Mouse (Mus musculus): ENCODE measurements around the gene Slc3a2. TPM values are rescaled to one million over a fixed set of nuclear protein-coding genes. Genes with fewer than 3 reads are reported as not detected.
A peak's percentile ranks its signal among the peaks of the same experiment; 100 is the strongest.

The Slc3a2 gene
- total and polyA plus RNA-seq, 2 experiments from 2014 or later = 155 to 235 TPM

DNA sequence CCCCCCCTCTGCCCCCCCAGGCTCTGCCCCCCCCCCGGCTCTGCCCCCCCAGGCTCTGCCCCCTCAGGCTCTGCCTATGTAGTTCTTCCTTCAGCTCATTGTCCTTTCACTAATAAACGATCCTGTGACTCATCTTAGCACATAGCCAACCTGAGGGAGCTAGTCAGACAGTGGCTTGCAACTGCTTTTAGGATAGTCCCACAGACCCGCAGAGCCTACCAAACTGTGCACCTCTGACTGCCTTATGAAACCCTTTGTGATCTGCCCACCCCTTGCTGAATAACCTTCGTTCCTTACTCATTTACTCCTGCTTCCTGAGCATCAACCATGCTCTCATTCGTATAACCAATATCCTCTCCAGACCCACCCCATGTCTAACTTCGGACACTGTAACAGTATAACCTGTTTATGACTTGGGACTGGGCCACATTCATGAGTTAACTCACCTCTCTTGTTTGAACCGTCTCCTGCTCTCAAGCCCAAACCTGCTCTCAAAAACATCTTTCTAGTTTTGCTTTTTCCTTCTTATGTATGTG, 17.0 kb downstream of the Slc3a2 start:
- Histone ChIP-seq H3K9ac (replicated peaks; ENCODE audit: low read length) (no peak overlapping the region), H3K9me3 (ENCODE audit: low read length) (no peaks in the 10 kb centered on the region), H3K27ac (no peak overlapping the region), H3K4me3 (ENCODE audit: low read length) (no peak overlapping the region), H3K4me2 (ENCODE audit: low read depth, low read length) (no peak overlapping the region), H3K27me3 (ENCODE audit: insufficient read depth, low read length) (no peaks in the 10 kb centered on the region), H3K36me3 (ENCODE audit: insufficient read depth, low read length) (peaks cover 39% of the 10 kb centered on the region), H3K4me1 (ENCODE audit: insufficient read depth, low read length) (0 out of 2 replicates have a peak, but pooled peaks cover 2% of the 10 kb centered on the region)
- no peak for ATAC-seq
- no peak for TF ChIP-seq CTCF (IDR thresholded peaks at IDR 0.05; ENCODE audit: low read depth)
- no peak for DNase-seq (ENCODE audit: low spot score)
- 85% methylated on average over 7 of the region's 7 CpGs for WGBS

DNA sequence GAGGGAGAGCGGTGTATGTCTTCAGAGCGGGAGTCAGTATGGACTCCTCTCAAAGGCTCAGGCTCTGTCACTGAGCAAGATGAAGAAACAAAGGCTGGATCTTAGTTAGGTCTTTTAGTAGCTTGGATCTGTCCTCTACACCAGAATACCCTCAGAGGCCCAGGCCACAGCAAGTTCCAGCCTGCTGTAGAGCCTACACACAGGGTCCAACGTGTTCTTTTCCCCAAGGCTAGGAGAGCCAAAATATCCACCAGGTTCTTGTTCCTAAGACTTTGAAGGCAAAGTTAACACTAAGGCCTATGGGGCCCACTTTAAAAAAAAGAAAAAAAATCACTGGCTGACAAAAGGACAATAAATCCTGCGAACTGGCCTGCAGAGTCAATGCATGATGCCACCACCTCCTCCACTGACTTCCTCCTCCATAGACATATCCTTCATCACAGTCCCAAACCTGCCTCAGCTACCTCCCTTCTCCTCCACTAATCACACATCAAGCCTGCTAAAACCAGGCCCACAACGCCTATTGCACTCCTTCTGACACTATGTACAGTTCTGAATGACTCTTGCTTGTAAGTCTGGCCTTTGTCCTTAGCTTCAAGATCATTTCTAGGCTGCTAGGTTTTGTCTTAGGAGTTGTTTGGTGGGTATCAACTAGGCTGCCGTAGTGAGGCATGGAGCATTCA, 18.0 kb downstream of the Slc3a2 start:
- Histone ChIP-seq H3K4me1 (ENCODE audit: insufficient read depth, low read length) (no peaks in the 10 kb centered on the region), H3K27ac (no peak overlapping the region), H3K4me3 (ENCODE audit: low read length) (no peak overlapping the region), H3K27me3 (ENCODE audit: insufficient read depth, low read length) (no peaks in the 10 kb centered on the region), H3K4me2 (ENCODE audit: low read depth, low read length) (no peak overlapping the region), H3K9me3 (ENCODE audit: low read length) (no peaks in the 10 kb centered on the region), H3K9ac (replicated peaks; ENCODE audit: low read length) (no peak overlapping the region), H3K36me3 (ENCODE audit: insufficient read depth, low read length) (peaks cover 34% of the 10 kb centered on the region)
- no peak for ATAC-seq
- WGBS = 66% methylated on average over 6 of the region's 6 CpGs
- TF ChIP-seq CTCF (IDR thresholded peaks at IDR 0.05; ENCODE audit: low read depth) = no peak
- DNase-seq (ENCODE audit: low spot score) = no peak

DNA sequence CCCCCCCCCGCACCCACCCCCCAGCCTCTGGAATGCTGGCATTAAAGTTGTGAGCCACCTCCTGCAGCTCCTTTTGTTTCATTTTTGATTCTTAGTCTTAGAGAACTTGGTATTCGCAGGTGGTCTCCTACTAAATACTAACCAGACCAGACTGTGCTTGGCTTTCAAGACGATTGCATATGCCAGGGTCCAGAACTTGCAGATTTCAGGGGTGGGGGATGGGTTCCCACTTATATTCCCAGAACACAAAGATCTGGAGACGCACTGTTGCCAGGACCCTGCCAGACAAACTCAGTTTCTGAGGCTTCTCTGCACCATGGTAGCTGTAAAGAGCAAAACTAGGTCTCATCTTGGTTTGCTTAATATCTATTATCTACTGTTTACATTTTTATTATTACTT, 19.6 kb downstream of the Slc3a2 start:
- no peaks in the 10 kb centered on the region for H3K4me1 ChIP-seq (ENCODE audit: insufficient read depth, low read length)
- ATAC-seq (no peak), DNase-seq (ENCODE audit: low spot score) (no peak)
- TF ChIP-seq CTCF (IDR thresholded peaks at IDR 0.05; ENCODE audit: low read depth) = no peak
- no peaks in the 10 kb centered on the region for H3K9me3 ChIP-seq (ENCODE audit: low read length)
- peaks cover 18% of the 10 kb centered on the region for H3K36me3 ChIP-seq (ENCODE audit: insufficient read depth, low read length)
- H3K4me2 ChIP-seq (ENCODE audit: low read depth, low read length) = no peak overlapping the region
- H3K27ac ChIP-seq = no peak overlapping the region
- WGBS = 50% methylated on average over 3 of the region's 4 CpGs
- H3K9ac ChIP-seq (replicated peaks; ENCODE audit: low read length) = no peak overlapping the region
- no peak overlapping the region for H3K4me3 ChIP-seq (ENCODE audit: low read length)
- H3K27me3 ChIP-seq (ENCODE audit: insufficient read depth, low read length) = no peaks in the 10 kb centered on the region

DNA sequence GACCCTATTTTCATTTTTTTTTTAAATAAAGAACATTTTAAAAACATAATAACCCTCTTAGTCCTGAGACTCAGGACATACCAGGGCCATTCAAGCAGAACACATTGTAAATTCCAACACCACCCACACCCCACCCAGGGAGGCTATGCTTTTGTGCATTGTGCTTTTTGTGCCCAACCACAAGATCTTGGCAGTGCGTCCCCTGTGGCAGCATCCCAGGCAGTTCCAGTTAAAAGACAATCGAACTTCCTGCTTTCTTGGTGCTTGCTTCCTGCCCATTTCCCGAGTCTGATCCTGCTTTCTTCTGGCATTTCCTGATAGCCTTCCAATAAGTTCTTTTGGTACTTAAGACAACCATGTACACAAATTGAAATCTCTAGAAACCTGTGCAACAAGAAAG, 20.7 kb downstream of the Slc3a2 start:
- H3K9ac ChIP-seq (replicated peaks; ENCODE audit: low read length) = no peak overlapping the region
- no peaks in the 10 kb centered on the region for H3K9me3 ChIP-seq (ENCODE audit: low read length)
- no peak overlapping the region for H3K4me2 ChIP-seq (ENCODE audit: low read depth, low read length)
- no peak for ATAC-seq
- H3K36me3 ChIP-seq (ENCODE audit: insufficient read depth, low read length) = peaks cover 6% of the 10 kb centered on the region
- WGBS = 35% methylated on average over 3 of the region's 3 CpGs
- no peak overlapping the region for H3K4me3 ChIP-seq (ENCODE audit: low read length)
- peak; percentile 22 for DNase-seq (ENCODE audit: low spot score)
- H3K4me1 ChIP-seq (ENCODE audit: insufficient read depth, low read length) = no peaks in the 10 kb centered on the region
- no peak overlapping the region for H3K27ac ChIP-seq
- TF ChIP-seq CTCF (IDR thresholded peaks at IDR 0.05; ENCODE audit: low read depth) = no peak
- no peaks in the 10 kb centered on the region for H3K27me3 ChIP-seq (ENCODE audit: insufficient read depth, low read length)

DNA sequence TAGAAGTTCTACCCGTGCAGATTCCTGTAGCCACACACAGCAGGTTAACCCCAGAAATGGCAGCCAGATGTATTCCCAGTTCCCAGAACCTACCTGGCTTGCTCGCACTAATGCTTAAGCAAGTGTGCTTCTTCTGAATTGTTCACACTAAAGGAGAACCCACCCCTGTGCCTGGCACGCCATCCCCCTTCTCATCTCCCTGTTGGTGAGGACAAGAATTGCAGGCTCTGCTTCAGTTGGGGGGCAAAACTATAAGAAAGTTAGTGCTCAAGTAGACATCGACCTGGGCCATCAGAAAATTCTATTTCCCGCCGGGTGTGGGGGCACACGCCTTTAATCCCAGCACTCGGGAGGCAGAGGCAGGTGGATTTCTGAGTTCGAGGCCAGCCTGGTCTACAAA, 23.5 kb downstream of the Slc3a2 start:
- Histone ChIP-seq H3K4me3 (ENCODE audit: low read length) (no peak overlapping the region), H3K4me2 (ENCODE audit: low read depth, low read length) (no peak overlapping the region), H3K9ac (replicated peaks; ENCODE audit: low read length) (no peak overlapping the region), H3K27me3 (ENCODE audit: insufficient read depth, low read length) (no peaks in the 10 kb centered on the region), H3K4me1 (ENCODE audit: insufficient read depth, low read length) (no peaks in the 10 kb centered on the region), H3K27ac (no peak overlapping the region), H3K36me3 (ENCODE audit: insufficient read depth, low read length) (no peaks in the 10 kb centered on the region), H3K9me3 (ENCODE audit: low read length) (no peaks in the 10 kb centered on the region)
- TF ChIP-seq CTCF (IDR thresholded peaks at IDR 0.05; ENCODE audit: low read depth) = peak; percentile 23; the same call in 1 of the 2 replicates
- DNase-seq (ENCODE audit: low spot score) (no peak), ATAC-seq (no peak)
- 83% methylated on average over 9 of the region's 9 CpGs for WGBS

DNA sequence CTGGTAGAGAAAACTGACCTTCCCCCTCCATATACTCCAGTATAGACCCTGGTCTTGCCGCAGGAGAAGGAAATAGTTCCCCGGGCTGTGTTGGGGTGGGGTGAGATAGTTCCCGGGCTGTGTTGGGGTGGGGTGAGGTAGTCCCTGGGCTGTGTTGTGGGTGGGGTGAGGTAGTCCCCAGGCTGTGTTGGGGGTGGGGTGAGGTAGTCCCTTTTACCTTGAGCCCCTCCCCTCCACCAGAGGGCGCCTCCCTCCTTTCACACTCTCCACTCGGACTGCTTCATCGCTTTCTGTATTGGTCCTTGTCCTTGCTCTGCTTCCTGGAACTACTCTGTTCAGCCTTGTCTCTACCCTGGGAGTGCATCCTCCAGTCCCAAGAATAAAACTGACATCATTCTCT, 27.8 kb downstream of the Slc3a2 start:
- no peak overlapping the region for H3K27ac ChIP-seq
- H3K27me3 ChIP-seq (ENCODE audit: insufficient read depth, low read length) = no peaks in the 10 kb centered on the region
- H3K9me3 ChIP-seq (ENCODE audit: low read length) = no peaks in the 10 kb centered on the region
- peak; percentile 36 for TF ChIP-seq CTCF (IDR thresholded peaks at IDR 0.05; ENCODE audit: low read depth)
- H3K4me1 ChIP-seq (ENCODE audit: insufficient read depth, low read length) = no peaks in the 10 kb centered on the region
- no peak overlapping the region for H3K4me2 ChIP-seq (ENCODE audit: low read depth, low read length)
- DNase-seq (ENCODE audit: low spot score) (no peak), ATAC-seq (peak; percentile 48; the same call in 1 of the 2 replicates)
- 58% methylated on average over 6 of the region's 6 CpGs for WGBS
- H3K4me3 ChIP-seq (ENCODE audit: low read length) = no peak overlapping the region
- H3K36me3 ChIP-seq (ENCODE audit: insufficient read depth, low read length) = no peaks in the 10 kb centered on the region
- H3K9ac ChIP-seq (replicated peaks; ENCODE audit: low read length) = no peak overlapping the region

DNA sequence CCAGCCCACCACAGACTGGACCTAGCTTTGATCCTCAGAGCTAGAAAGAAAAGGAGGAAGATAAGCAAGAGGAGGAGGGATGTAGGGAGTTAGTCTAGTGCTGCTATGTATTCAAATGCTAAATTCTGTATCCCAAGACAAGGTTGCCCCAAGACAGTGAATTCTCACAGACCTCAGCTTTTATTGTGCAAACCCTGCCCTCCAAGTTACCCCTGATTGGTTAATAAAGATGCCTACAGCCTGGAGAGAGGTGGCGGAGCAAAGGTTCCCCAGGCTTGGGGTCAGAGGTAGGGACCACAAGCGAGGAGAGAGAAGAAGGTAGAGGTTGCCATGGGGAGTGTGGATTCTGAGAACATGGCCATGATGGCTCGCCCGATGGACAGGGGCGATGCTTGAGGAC, 30.4 kb downstream of the Slc3a2 start:
- H3K4me1 ChIP-seq (ENCODE audit: insufficient read depth, low read length) = no peaks in the 10 kb centered on the region
- no peak overlapping the region for H3K27ac ChIP-seq
- ATAC-seq (no peak), DNase-seq (ENCODE audit: low spot score) (no peak)
- H3K4me3 ChIP-seq (ENCODE audit: low read length) = no peak overlapping the region
- H3K9ac ChIP-seq (replicated peaks; ENCODE audit: low read length) = no peak overlapping the region
- H3K9me3 ChIP-seq (ENCODE audit: low read length) = no peaks in the 10 kb centered on the region
- WGBS = 67% methylated on average over 5 of the region's 5 CpGs
- no peaks in the 10 kb centered on the region for H3K27me3 ChIP-seq (ENCODE audit: insufficient read depth, low read length)
- no peaks in the 10 kb centered on the region for H3K36me3 ChIP-seq (ENCODE audit: insufficient read depth, low read length)
- no peak for TF ChIP-seq CTCF (IDR thresholded peaks at IDR 0.05; ENCODE audit: low read depth)
- H3K4me2 ChIP-seq (ENCODE audit: low read depth, low read length) = no peak overlapping the region

Data from hindbrain, postnatal 0 days (tissue).